Mouse (Mus musculus) liver, embryonic 13.5 days (tissue): ENCODE data around the gene Epha5. TPM values are rescaled to one million over a fixed set of nuclear protein-coding genes. Genes with fewer than 3 reads are reported as not detected.
A peak's percentile ranks its signal among the peaks of the same experiment; 100 is the strongest.

ENCODE experiments used
- ATAC-seq: fragments of 200-750 bp; cut with Nextera tagmentation; 2 replicates; pipeline ENCODE4 v1.8.0; 2017; ENCODE audit warnings: low read depth, mild to moderate bottlenecking, moderate number of reproducible peaks, moderate library complexity
- DNase-seq: peaks from one replicate; pipeline ENCODE4 v3.0.0; 2022
- H3K27ac ChIP-seq: fragments of 300-500 bp; sonication (generic); 2 replicates; pipeline ENCODE4 v1.5.1; 2015; ENCODE audit warnings: moderate library complexity, mild to moderate bottlenecking, inconsistent platforms
- H3K27me3 ChIP-seq: fragments of 300-500 bp; sonication (generic); 2 replicates; pipeline ENCODE4 v1.6.1; 2015; ENCODE audit warnings: mild to moderate bottlenecking, inconsistent platforms
- H3K36me3 ChIP-seq: fragments of 300-500 bp; sonication (generic); 2 replicates; pipeline ENCODE4 v1.6.1; 2015; ENCODE audit warnings: mild to moderate bottlenecking, inconsistent platforms
- H3K4me1 ChIP-seq: fragments of 300-500 bp; sonication (generic); replicated peaks from 2 replicates; pipeline ENCODE4 v1.6.1; 2015; ENCODE audit warnings: inconsistent platforms
- H3K4me2 ChIP-seq: fragments of 300-500 bp; sonication (generic); 2 replicates; pipeline ENCODE4 v1.6.1; 2015; ENCODE audit warnings: inconsistent platforms, mild to moderate bottlenecking, moderate library complexity
- H3K4me3 ChIP-seq: fragments of 300-500 bp; sonication (generic); replicated peaks from 2 replicates; pipeline ENCODE4 v1.5.1; 2015; ENCODE audit warnings: mild to moderate bottlenecking, inconsistent platforms
- H3K9ac ChIP-seq: fragments of 300-500 bp; sonication (generic); 2 replicates; pipeline ENCODE4 v1.6.1; 2015; ENCODE audit warnings: mild to moderate bottlenecking, inconsistent platforms
- H3K9me3 ChIP-seq: fragments of 300-500 bp; sonication (generic); replicated peaks from 2 replicates; pipeline ENCODE4 v1.6.1; 2016; ENCODE audit warnings: inconsistent platforms
- WGBS: fragments of 180-500 bp; shearing (Covaris S2); methylation state at CpG from one replicate; pipeline ENCODE4 v1.1.7; 2015; ENCODE audit not compliant: insufficient replicate concordance; 5-methylcytosine and 5-hydroxymethylcytosine counted together
- polyA plus RNA-seq: library from polyadenylated mRNA; unstranded; fragments of >200 nt; fragmentation: Nextera tagmentation; extraction: Ambion mirVana; gene quantifications from 2 replicates; pipeline ENCODE4 v1.2.1, GENCODE M21; 2015

The Epha5 gene
- 0.06 and 0.09 TPM in 2 replicates for polyA plus RNA-seq

GRCm38 (mm10) chr5:84417062-84417879, at the start of gene Epha5:
Epha5 (minus strand) TSS chr5:84417382.
- peak; percentile 3 for DNase-seq
- WGBS, result under 1% methylated on average over 43 of the region's 67 CpGs

GRCm38 (mm10) chr5:84456216-84456615, 39.0 kb upstream of the Epha5 start:
- Histone ChIP-seq H3K9me3 (no peaks in the 10 kb centered on the region), H3K27me3 (no peaks in the 10 kb centered on the region), H3K4me3 (no peak overlapping the region), H3K9ac (no peak overlapping the region), H3K36me3 (no peaks in the 10 kb centered on the region), H3K27ac (no peak overlapping the region), H3K4me1 (no peaks in the 10 kb centered on the region), H3K4me2 (no peak overlapping the region)
- ATAC-seq (no peak), DNase-seq (no peak)
- 65% methylated on average over 3 of the region's 3 CpGs for WGBS

More at GRCm38 (mm10) chr5:84417062-84417879, at the start of gene Epha5:
- H3K9me3 ChIP-seq, result no peaks in the 10 kb centered on the region
- no peak within 1 kb of the TSS for H3K9ac ChIP-seq
- H3K36me3 ChIP-seq, result no peaks in the 10 kb centered on the region
- H3K4me1 ChIP-seq, result 0 out of 2 replicates have a peak, but pooled peaks cover 3% of the 10 kb centered on the region
- H3K4me2 ChIP-seq, result peak within 1 kb of the TSS; percentile 59
- no peak within 1 kb of the TSS for H3K27ac ChIP-seq
- peak; percentile 79 for ATAC-seq
- peaks cover 37% of the 10 kb centered on the region for H3K27me3 ChIP-seq
- H3K4me3 ChIP-seq, result peak within 1 kb of the TSS; percentile 43

GRCm38 (mm10) chr5:84454641-84455040, 37.5 kb upstream of the Epha5 start:
- no peaks in the 10 kb centered on the region for H3K36me3 ChIP-seq
- no peak for DNase-seq
- H3K27ac ChIP-seq, result no peak overlapping the region
- 66% methylated on average over 4 of the region's 4 CpGs for WGBS
- H3K4me2 ChIP-seq, result no peak overlapping the region
- H3K4me3 ChIP-seq, result no peak overlapping the region
- no peaks in the 10 kb centered on the region for H3K9me3 ChIP-seq
- ATAC-seq, result no peak
- no peaks in the 10 kb centered on the region for H3K27me3 ChIP-seq
- no peak overlapping the region for H3K9ac ChIP-seq
- H3K4me1 ChIP-seq, result no peaks in the 10 kb centered on the region

GRCm38 (mm10) chr5:84453839-84454238, 36.7 kb upstream of the Epha5 start:
- H3K27ac ChIP-seq, result no peak overlapping the region
- 63% methylated on average over 2 of the region's 2 CpGs for WGBS
- no peak for DNase-seq
- no peak overlapping the region for H3K9ac ChIP-seq
- H3K4me1 ChIP-seq, result no peaks in the 10 kb centered on the region
- H3K27me3 ChIP-seq, result no peaks in the 10 kb centered on the region
- no peak for ATAC-seq
- no peak overlapping the region for H3K4me3 ChIP-seq
- no peak overlapping the region for H3K4me2 ChIP-seq
- H3K36me3 ChIP-seq, result no peaks in the 10 kb centered on the region
- H3K9me3 ChIP-seq, result no peaks in the 10 kb centered on the region

GRCm38 (mm10) chr5:84440232-84440631, 23.1 kb upstream of the Epha5 start:
- H3K4me3 ChIP-seq, result no peak overlapping the region
- no peaks in the 10 kb centered on the region for H3K9me3 ChIP-seq
- no peaks in the 10 kb centered on the region for H3K27me3 ChIP-seq
- no peaks in the 10 kb centered on the region for H3K4me1 ChIP-seq
- ATAC-seq (no peak), DNase-seq (no peak)
- 78% methylated on average over 2 of the region's 2 CpGs for WGBS
- H3K9ac ChIP-seq, result no peak overlapping the region
- no peaks in the 10 kb centered on the region for H3K36me3 ChIP-seq
- H3K4me2 ChIP-seq, result no peak overlapping the region
- H3K27ac ChIP-seq, result no peak overlapping the region

- no peak for DNase-seq
- Histone ChIP-seq H3K36me3 (no peaks in the 10 kb centered on the region), H3K9ac (no peak overlapping the region), H3K27ac (no peak overlapping the region), H3K4me3 (peak overlapping the region; percentile 43), H3K9me3 (no peaks in the 10 kb centered on the region), H3K4me2 (peak overlapping the region; percentile 59), H3K27me3 (peaks cover 37% of the 10 kb centered on the region), H3K4me1 (0 out of 2 replicates have a peak, but pooled peaks cover 3% of the 10 kb centered on the region)
- ATAC-seq, result no peak
- WGBS, result under 1% methylated on average over 44 of the region's 45 CpGs
Observed at GRCm38 (mm10) chr5:84415961-84416821, 991 bp downstream of the Epha5 start.

- DNase-seq (no peak), ATAC-seq (no peak)
- H3K4me2 ChIP-seq, result no peak overlapping the region
- peaks cover 37% of the 10 kb centered on the region for H3K27me3 ChIP-seq
- 0 out of 2 replicates have a peak, but pooled peaks cover 3% of the 10 kb centered on the region for H3K4me1 ChIP-seq
- no peaks in the 10 kb centered on the region for H3K36me3 ChIP-seq
- no peak overlapping the region for H3K27ac ChIP-seq
- no peak overlapping the region for H3K4me3 ChIP-seq
- no peak overlapping the region for H3K9ac ChIP-seq
- no peaks in the 10 kb centered on the region for H3K9me3 ChIP-seq
- WGBS, result 11% methylated on average over 8 of the region's 8 CpGs
Observed at GRCm38 (mm10) chr5:84414931-84415431, 2.2 kb downstream of the Epha5 start.

- no peak overlapping the region for H3K4me2 ChIP-seq
- H3K4me1 ChIP-seq, result 0 out of 2 replicates have a peak, but pooled peaks cover 3% of the 10 kb centered on the region
- 52% methylated on average over 1 of the region's 1 CpGs for WGBS
- H3K36me3 ChIP-seq, result no peaks in the 10 kb centered on the region
- H3K9me3 ChIP-seq, result no peaks in the 10 kb centered on the region
- peaks cover 30% of the 10 kb centered on the region for H3K27me3 ChIP-seq
- no peak for ATAC-seq
- no peak overlapping the region for H3K9ac ChIP-seq
- no peak for DNase-seq
- H3K4me3 ChIP-seq, result no peak overlapping the region
- H3K27ac ChIP-seq, result no peak overlapping the region
Observed at GRCm38 (mm10) chr5:84413026-84413425, 4.2 kb downstream of the Epha5 start.

- no peak overlapping the region for H3K4me2 ChIP-seq
Observed at GRCm38 (mm10) chr5:84408370-84408769, 8.8 kb downstream of the Epha5 start.

GRCm38 (mm10) chr5:84397085-84397484, 20.1 kb downstream of the Epha5 start:
- Histone ChIP-seq H3K27me3 (no peaks in the 10 kb centered on the region), H3K4me3 (no peak overlapping the region), H3K36me3 (no peaks in the 10 kb centered on the region), H3K4me1 (no peaks in the 10 kb centered on the region), H3K9me3 (no peaks in the 10 kb centered on the region), H3K9ac (no peak overlapping the region), H3K27ac (no peak overlapping the region), H3K4me2 (no peak overlapping the region)
- 51% methylated on average over 1 of the region's 1 CpGs for WGBS
- ATAC-seq (no peak), DNase-seq (no peak)

More at GRCm38 (mm10) chr5:84408370-84408769, 8.8 kb downstream of the Epha5 start:
- Histone ChIP-seq H3K36me3 (no peaks in the 10 kb centered on the region), H3K9ac (no peak overlapping the region), H3K4me1 (no peaks in the 10 kb centered on the region), H3K9me3 (no peaks in the 10 kb centered on the region), H3K27me3 (no peaks in the 10 kb centered on the region), H3K4me3 (no peak overlapping the region), H3K27ac (no peak overlapping the region)
- 38% methylated on average over 2 of the region's 2 CpGs for WGBS
- DNase-seq (no peak), ATAC-seq (no peak)

- WGBS, result 42% methylated on average over 5 of the region's 5 CpGs
- no peaks in the 10 kb centered on the region for H3K4me1 ChIP-seq
- ATAC-seq (no peak), DNase-seq (no peak)
- no peak overlapping the region for H3K4me2 ChIP-seq
- H3K36me3 ChIP-seq, result no peaks in the 10 kb centered on the region
- H3K9me3 ChIP-seq, result no peaks in the 10 kb centered on the region
- H3K9ac ChIP-seq, result no peak overlapping the region
- H3K4me3 ChIP-seq, result no peak overlapping the region
- no peaks in the 10 kb centered on the region for H3K27me3 ChIP-seq
- H3K27ac ChIP-seq, result no peak overlapping the region
Observed at GRCm38 (mm10) chr5:84365334-84365733, 51.8 kb downstream of the Epha5 start.
